Mouse (Mus musculus): ENCODE measurements around the gene Ppp5c.

DNA sequence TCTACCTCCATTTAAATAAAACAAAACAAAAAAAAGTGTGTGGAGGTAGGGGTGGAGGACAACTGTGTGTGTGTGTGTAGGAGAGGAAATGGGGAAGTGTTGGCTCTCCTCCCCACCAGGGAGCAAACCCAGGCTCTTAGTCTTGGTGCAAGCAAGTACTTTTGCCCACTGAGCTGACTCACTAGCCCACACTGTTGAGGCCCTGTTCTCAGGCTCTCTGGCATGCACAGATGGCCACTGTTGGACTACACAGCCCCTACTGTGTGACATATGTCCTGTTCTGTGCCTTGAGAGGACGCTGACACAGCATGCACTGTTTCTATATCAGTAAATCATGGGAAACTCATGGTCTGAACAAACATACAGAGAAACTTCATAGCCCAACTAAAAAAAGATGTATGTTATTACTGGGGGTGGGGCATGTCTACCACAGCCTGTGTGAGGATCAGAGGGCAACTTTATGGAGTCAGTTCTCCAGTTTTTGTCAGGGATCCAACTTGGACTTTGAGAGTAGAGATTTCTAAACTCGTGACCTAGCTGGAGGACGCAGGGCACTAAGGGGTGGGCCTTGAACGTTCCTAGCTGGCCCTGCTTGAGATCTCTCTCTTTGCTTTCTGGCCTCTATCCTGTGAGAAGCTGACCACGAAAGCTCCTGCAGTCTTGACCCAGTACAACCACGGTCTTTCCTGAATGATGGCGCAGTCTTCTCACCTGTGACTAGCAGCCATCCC, 24.3 kb downstream of the Ppp5c start:
- TF ChIP-seq CTCF (IDR thresholded peaks at IDR 0.05; ENCODE audit: control insufficient read depth, insufficient read depth, insufficient replicate concordance, low read depth, low read length) = no peak
- no peak for TF ChIP-seq POLR2A (IDR thresholded peaks at IDR 0.05; ENCODE audit: control insufficient read depth, low read depth, low read length)

All from testis, adult 2 months (tissue).